Mouse (Mus musculus) erythroblast, embryonic 14.5 days (primary cell): ENCODE results near the gene Hoxa4.

Experiments
- GATA1 ChIP-seq: IDR thresholded peaks from 2 replicates; pipeline ENCODE4 v1.6.1; 2012; ENCODE audit warnings: low read length, inconsistent platforms, mixed read lengths
- TAL1 ChIP-seq: IDR thresholded peaks from 3 replicates; pipeline ENCODE4 v1.6.1; 2012; ENCODE audit warnings: low read length, inconsistent platforms, mixed read lengths

- TF ChIP-seq GATA1 (no peak), TAL1 (no peak)
Observed at GRCm38 (mm10) chr6:52189909-52190308, 1.6 kb downstream of the Hoxa4 start.
